Mouse (Mus musculus) left cerebral cortex, adult 9 months (tissue): Measurements from ENCODE around the gene Slc24a1.

Source experiments
- DNase-seq, 2 experiments: peaks; one replicate each; pipeline ENCODE4 v3.0.0; 2022; ENCODE audit warnings: low spot score in 2 of 2

Gene Slc24a1

GRCm38 (mm10) chr9:64937491-64937890 lies 13.9 kb downstream of the Slc24a1 start:
- DNase-seq: no peak

GRCm38 (mm10) chr9:64936508-64936907 lies 14.9 kb downstream of the Slc24a1 start:
- DNase-seq: peak in 1 of 2 experiments; percentile 70

- DNase-seq: no peak
These were observed 17.2 kb downstream of the Slc24a1 start for GRCm38 (mm10) chr9:64934015-64934754.

- no peak for DNase-seq
These were observed 19.4 kb downstream of the Slc24a1 start for GRCm38 (mm10) chr9:64931751-64932610.

GRCm38 (mm10) chr9:64930256-64930655 lies 21.2 kb downstream of the Slc24a1 start:
- no peak for DNase-seq

GRCm38 (mm10) chr9:64926201-64926991 lies 25.0 kb downstream of the Slc24a1 start:
- DNase-seq: peak; percentile 78 to 89

GRCm38 (mm10) chr9:64925771-64926170 lies 25.6 kb downstream of the Slc24a1 start:
- DNase-seq: peak in 1 of 2 experiments; percentile 24

GRCm38 (mm10) chr9:64918560-64918959 lies 32.8 kb downstream of the Slc24a1 start:
- no peak for DNase-seq

GRCm38 (mm10) chr9:64914629-64915028 lies 36.8 kb downstream of the Slc24a1 start:
- DNase-seq: no peak

GRCm38 (mm10) chr9:64913973-64914372 lies 37.4 kb downstream of the Slc24a1 start:
- no peak for DNase-seq

GRCm38 (mm10) chr9:64913406-64913805 lies 38.0 kb downstream of the Slc24a1 start:
- DNase-seq: no peak

GRCm38 (mm10) chr9:64907441-64907840 lies 44.0 kb downstream of the Slc24a1 start:
- DNase-seq: no peak

GRCm38 (mm10) chr9:64904917-64905640 lies 46.3 kb downstream of the Slc24a1 start:
- no peak for DNase-seq

GRCm38 (mm10) chr9:64903386-64903785 lies 48.0 kb downstream of the Slc24a1 start:
- DNase-seq: peak in 1 of 2 experiments; percentile 79

GRCm38 (mm10) chr9:64902866-64903265 lies 48.5 kb downstream of the Slc24a1 start:
- no peak for DNase-seq

GRCm38 (mm10) chr9:64896605-64897004 lies 54.8 kb downstream of the Slc24a1 start:
- DNase-seq: peak in 1 of 2 experiments; percentile 23

- no peak for DNase-seq
These were observed 65.4 kb downstream of the Slc24a1 start for GRCm38 (mm10) chr9:64886008-64886407.
